Mouse (Mus musculus): Measurements from ENCODE around the gene Dgkb. TPM values are rescaled to one million over a fixed set of nuclear protein-coding genes. Genes with fewer than 3 reads are reported as not detected.

Dgkb gene
- total and polyA plus RNA-seq, 2 experiments from 2014 or later = 9.9 to 13.5 TPM

DNA sequence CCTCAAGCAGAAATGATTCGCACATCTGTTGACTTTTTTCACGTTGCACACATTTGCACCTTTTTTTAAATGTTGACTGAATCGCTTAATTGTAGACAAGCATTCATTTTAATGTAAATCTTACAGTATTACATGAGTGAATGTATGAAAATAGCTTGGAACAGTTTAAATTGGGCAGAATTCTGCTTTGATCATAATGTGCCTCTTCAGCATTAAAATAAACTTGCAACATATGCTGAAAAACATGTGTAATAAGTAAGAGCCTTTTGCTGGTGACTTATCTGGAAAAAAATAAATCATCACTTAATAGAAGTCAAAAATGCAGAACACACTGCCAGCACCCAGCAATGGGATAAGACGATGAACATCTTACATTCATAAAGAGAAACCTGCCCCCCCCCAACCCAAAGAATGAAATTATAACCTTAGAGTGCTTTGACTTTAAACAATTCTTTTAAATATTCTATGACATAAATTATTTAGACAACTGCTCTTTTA, 768.9 kb downstream of the Dgkb start:
- no peaks in the 10 kb centered on the region for H3K27me3 ChIP-seq (ENCODE audit: insufficient read depth, low read length)
- no peak for ATAC-seq
- no peak overlapping the region for H3K9ac ChIP-seq
- WGBS = 60% methylated on average over 4 of the region's 4 CpGs
- no peak for TF ChIP-seq CTCF (IDR thresholded peaks at IDR 0.05; ENCODE audit: low read depth)
- H3K4me1 ChIP-seq (ENCODE audit: insufficient read depth) = no peaks in the 10 kb centered on the region
- no peak overlapping the region for H3K27ac ChIP-seq (ENCODE audit: low read depth, low read length)
- H3K4me3 ChIP-seq (ENCODE audit: low read depth, low read length) = no peak overlapping the region
- no peaks in the 10 kb centered on the region for H3K36me3 ChIP-seq (ENCODE audit: insufficient read depth)
- DNase-seq = no peak
- H3K4me2 ChIP-seq (ENCODE audit: low read depth) = no peak overlapping the region
- H3K9me3 ChIP-seq (ENCODE audit: low read length) = no peaks in the 10 kb centered on the region

DNA sequence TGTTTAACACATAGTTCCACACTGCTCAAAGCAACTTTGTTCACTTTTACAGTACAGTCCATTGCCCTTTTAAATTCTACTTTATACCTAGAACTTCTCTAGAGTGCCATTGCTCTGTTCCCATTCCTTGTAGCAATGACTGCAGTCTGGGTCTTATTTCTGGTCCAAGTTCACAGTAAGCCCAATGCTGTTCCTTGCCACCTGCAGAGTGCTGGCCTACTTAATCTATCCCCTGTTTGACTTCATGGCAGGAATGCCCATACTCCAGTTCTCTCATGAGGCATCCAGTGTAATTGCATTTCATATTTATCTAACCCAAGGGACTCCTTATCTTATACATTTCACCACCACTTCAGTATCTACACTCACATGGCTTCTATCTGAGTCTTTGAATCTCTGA, 772.4 kb downstream of the Dgkb start:
- TF ChIP-seq CTCF (IDR thresholded peaks at IDR 0.05; ENCODE audit: low read depth) = no peak
- no peak for ATAC-seq
- Histone ChIP-seq H3K36me3 (ENCODE audit: insufficient read depth) (no peaks in the 10 kb centered on the region), H3K4me3 (ENCODE audit: low read depth, low read length) (no peak overlapping the region), H3K27ac (ENCODE audit: low read depth, low read length) (no peak overlapping the region), H3K9me3 (ENCODE audit: low read length) (no peaks in the 10 kb centered on the region), H3K4me1 (ENCODE audit: insufficient read depth) (no peaks in the 10 kb centered on the region), H3K9ac (no peak overlapping the region), H3K4me2 (ENCODE audit: low read depth) (no peak overlapping the region), H3K27me3 (ENCODE audit: insufficient read depth, low read length) (no peaks in the 10 kb centered on the region)
- DNase-seq = no peak

DNA sequence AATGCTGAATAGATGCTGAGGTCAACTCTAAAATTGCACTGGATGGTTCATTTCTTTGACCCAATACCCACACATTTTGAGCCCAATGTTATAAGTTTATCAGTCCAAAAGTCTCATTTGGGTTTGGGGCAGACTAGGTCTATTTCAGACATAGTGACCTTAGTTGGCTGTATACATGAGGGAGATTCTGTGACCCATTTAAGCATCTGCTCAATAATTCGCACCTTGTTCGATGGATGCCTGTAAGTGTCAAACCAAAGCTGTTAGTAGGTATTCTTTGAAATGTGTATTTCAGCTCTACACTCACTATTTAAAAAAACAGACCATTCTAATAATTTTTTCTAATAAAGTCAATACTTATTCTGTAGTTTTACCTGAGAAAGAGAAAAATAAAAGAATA, 776.1 kb downstream of the Dgkb start:
- no peak for DNase-seq
- ATAC-seq = no peak
- no peak overlapping the region for H3K27ac ChIP-seq (ENCODE audit: low read depth, low read length)
- no peak for TF ChIP-seq CTCF (IDR thresholded peaks at IDR 0.05; ENCODE audit: low read depth)
- no peaks in the 10 kb centered on the region for H3K4me1 ChIP-seq (ENCODE audit: insufficient read depth)
- no peaks in the 10 kb centered on the region for H3K27me3 ChIP-seq (ENCODE audit: insufficient read depth, low read length)
- no peaks in the 10 kb centered on the region for H3K36me3 ChIP-seq (ENCODE audit: insufficient read depth)
- H3K9ac ChIP-seq = no peak overlapping the region
- H3K4me2 ChIP-seq (ENCODE audit: low read depth) = no peak overlapping the region
- 67% methylated on average over 2 of the region's 2 CpGs for WGBS
- H3K9me3 ChIP-seq (ENCODE audit: low read length) = no peaks in the 10 kb centered on the region
- H3K4me3 ChIP-seq (ENCODE audit: low read depth, low read length) = no peak overlapping the region

DNA sequence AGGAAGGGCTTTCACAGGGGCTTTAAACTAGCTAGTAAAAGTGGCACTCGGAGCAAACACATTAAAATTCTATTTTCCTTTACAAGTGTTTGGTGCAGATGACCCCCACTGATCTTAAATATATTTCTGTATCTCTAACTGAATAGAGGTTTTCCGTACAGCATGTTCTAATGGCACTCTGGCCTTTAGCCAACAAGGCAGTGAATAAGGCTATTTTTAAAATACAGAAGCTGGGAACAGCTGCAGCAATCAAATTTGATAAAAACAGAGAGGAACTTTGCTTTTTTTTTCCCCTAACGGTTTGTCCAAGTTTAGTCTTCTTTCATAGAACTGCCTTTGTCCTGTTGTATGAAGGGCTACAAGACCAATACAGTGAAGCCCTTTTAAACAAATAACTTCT, 776.5 kb downstream of the Dgkb start:
- no peak overlapping the region for H3K9ac ChIP-seq
- H3K36me3 ChIP-seq (ENCODE audit: insufficient read depth) = no peaks in the 10 kb centered on the region
- DNase-seq = no peak
- no peaks in the 10 kb centered on the region for H3K4me1 ChIP-seq (ENCODE audit: insufficient read depth)
- no peak for TF ChIP-seq CTCF (IDR thresholded peaks at IDR 0.05; ENCODE audit: low read depth)
- no peak overlapping the region for H3K4me3 ChIP-seq (ENCODE audit: low read depth, low read length)
- 16% methylated on average over 3 of the region's 3 CpGs for WGBS
- no peaks in the 10 kb centered on the region for H3K27me3 ChIP-seq (ENCODE audit: insufficient read depth, low read length)
- H3K27ac ChIP-seq (ENCODE audit: low read depth, low read length) = no peak overlapping the region
- ATAC-seq = no peak
- H3K9me3 ChIP-seq (ENCODE audit: low read length) = no peaks in the 10 kb centered on the region
- H3K4me2 ChIP-seq (ENCODE audit: low read depth) = no peak overlapping the region

DNA sequence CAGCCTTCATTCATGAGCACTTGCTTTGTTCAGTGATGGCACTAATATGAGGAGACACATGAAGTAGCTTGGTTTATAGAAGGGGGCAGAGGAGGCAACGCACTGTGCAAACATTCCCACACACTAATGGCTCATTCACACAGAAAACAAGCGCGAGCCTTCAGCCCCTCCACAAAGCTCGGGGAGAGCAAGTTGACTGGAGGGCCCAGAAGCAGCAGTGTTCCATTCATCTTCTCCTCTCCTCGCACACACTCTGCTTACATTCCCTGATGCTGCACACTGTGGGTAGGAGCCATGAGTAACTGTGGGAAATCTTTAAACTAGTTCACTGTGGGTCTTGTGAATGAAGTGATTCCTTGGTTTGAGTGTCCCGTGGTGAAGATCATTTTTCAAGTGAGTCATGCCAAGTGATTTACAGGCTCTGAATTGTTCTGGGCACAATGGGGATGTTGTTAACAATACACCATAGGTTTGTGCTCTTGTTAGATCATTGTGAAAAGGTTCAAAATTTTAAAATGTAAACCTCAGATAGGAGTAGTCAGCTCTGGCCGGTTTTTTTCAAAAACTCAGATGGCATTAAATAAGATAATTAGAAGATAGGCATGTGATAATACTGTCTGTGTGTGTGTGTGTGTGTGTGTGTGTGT, 779.0 kb downstream of the Dgkb start:
- WGBS = 12% methylated on average over 7 of the region's 7 CpGs
- no peak overlapping the region for H3K27ac ChIP-seq (ENCODE audit: low read depth, low read length)

DNA sequence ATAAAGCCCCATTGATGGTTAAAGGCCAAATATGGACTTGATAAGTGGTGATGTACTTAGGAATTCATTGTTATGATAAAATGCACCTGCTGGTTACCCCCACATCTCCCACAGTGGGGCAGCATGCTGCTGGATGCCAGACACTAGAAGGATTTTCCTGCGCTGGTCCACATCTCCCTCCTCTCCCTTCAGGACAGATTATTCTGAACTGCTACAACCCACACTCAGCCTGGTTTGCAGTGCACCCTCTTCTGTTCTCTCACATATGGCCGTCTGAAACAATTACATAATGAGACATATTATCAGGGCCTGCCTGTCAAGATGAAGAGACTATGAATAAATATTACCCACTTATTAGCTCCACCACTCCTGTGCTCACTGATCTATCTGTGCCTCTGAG, 780.6 kb downstream of the Dgkb start:
- TF ChIP-seq CTCF (IDR thresholded peaks at IDR 0.05; ENCODE audit: low read depth) = no peak
- Histone ChIP-seq H3K4me3 (ENCODE audit: low read depth, low read length) (no peak overlapping the region), H3K4me1 (ENCODE audit: insufficient read depth) (no peaks in the 10 kb centered on the region), H3K27ac (ENCODE audit: low read depth, low read length) (no peak overlapping the region), H3K9me3 (ENCODE audit: low read length) (no peaks in the 10 kb centered on the region), H3K27me3 (ENCODE audit: insufficient read depth, low read length) (no peaks in the 10 kb centered on the region), H3K4me2 (ENCODE audit: low read depth) (no peak overlapping the region), H3K36me3 (ENCODE audit: insufficient read depth) (no peaks in the 10 kb centered on the region), H3K9ac (no peak overlapping the region)
- DNase-seq (no peak), ATAC-seq (no peak)
- WGBS = 31% methylated on average over 2 of the region's 2 CpGs

More for the DNA sequence above, 779.0 kb downstream of the Dgkb start:
- no peaks in the 10 kb centered on the region for H3K27me3 ChIP-seq (ENCODE audit: insufficient read depth, low read length)
- H3K4me1 ChIP-seq (ENCODE audit: insufficient read depth) = no peaks in the 10 kb centered on the region
- H3K36me3 ChIP-seq (ENCODE audit: insufficient read depth) = no peaks in the 10 kb centered on the region
- DNase-seq (no peak), ATAC-seq (peak; percentile 74)
- no peak for TF ChIP-seq CTCF (IDR thresholded peaks at IDR 0.05; ENCODE audit: low read depth)
- no peak overlapping the region for H3K4me2 ChIP-seq (ENCODE audit: low read depth)
- H3K4me3 ChIP-seq (ENCODE audit: low read depth, low read length) = no peak overlapping the region
- H3K9me3 ChIP-seq (ENCODE audit: low read length) = no peaks in the 10 kb centered on the region
- no peak overlapping the region for H3K9ac ChIP-seq

DNA sequence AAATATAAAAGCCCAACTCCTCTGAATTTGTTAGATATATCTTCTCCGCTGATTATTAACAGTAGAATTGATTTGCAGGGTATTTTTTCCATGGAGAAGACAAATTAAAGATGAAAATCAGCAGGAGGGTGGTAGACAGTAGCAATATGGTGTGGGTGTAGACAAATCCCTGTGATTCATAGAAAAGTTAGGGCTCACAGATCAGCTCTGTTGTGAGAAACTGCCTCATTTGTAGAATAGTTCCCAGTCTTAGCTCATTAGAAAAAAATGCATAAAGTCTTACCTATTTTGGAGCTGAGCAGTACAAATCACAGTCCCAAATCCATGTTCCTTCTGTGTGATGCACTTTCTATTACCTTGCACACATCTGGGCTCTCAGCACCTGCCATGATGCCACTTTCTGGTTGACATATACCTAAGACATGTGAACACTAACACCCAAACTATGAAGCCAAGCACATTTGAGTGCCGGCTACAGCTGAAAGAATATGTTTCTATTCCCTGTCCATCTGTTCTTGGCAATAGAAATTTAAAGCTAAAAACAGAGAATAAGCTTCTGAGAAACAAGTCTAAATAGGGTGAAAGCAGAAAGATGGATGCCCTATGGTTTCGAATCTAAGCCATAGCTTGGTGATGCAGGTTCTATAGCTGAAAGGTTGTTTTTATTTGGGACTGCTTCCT, 782.8 kb downstream of the Dgkb start:
- Histone ChIP-seq H3K9ac (no peak overlapping the region), H3K4me2 (ENCODE audit: low read depth) (no peak overlapping the region), H3K4me3 (ENCODE audit: low read depth, low read length) (no peak overlapping the region), H3K9me3 (ENCODE audit: low read length) (no peaks in the 10 kb centered on the region), H3K4me1 (ENCODE audit: insufficient read depth) (no peaks in the 10 kb centered on the region), H3K27ac (ENCODE audit: low read depth, low read length) (no peak overlapping the region), H3K36me3 (ENCODE audit: insufficient read depth) (no peaks in the 10 kb centered on the region), H3K27me3 (ENCODE audit: insufficient read depth, low read length) (no peaks in the 10 kb centered on the region)
- peak; percentile 45; the same call in 1 of the 2 replicates for ATAC-seq
- TF ChIP-seq CTCF (IDR thresholded peaks at IDR 0.05; ENCODE audit: low read depth) = no peak
- 66% methylated on average over 3 of the region's 3 CpGs for WGBS
- DNase-seq = peak; percentile 27
